Mouse (Mus musculus) heart, postnatal 25 days (tissue): ENCODE results near the gene Cenpp. TPM values are rescaled to one million over a fixed set of nuclear protein-coding genes. Genes with fewer than 3 reads are reported as not detected.

Experiments used
- DNase-seq: peaks from one replicate; pipeline ENCODE4 v3.0.0; 2022; ENCODE audit warnings: low spot score
- intact Hi-C: fragments of 180-260 bp; cut with DNase I; formaldehyde crosslinking; loops from one replicate; pipeline ENCODE4 v1.15.1; 2025
- total RNA-seq, 2 experiments: library from RNA; stranded (reverse); gene quantifications; 2 replicates each; pipeline ENCODE4 v1.2.3; 2021

Gene Cenpp
- total RNA-seq, 2 experiments from 2014 or later = 1.8 to 2.4 TPM

- intact Hi-C loops = loop anchor here (5.0 kb wide), 1 partner anchor 74 kb away; no protein-coding TSS in a partner anchor
- DNase-seq = peak; percentile 9
These were observed 106.1 kb downstream of the Cenpp start for GRCm38 (mm10) chr13:49546517-49546916.

- no peak for DNase-seq
These were observed 106.9 kb downstream of the Cenpp start for GRCm38 (mm10) chr13:49545646-49546045.

GRCm38 (mm10) chr13:49544279-49544678 is 108.3 kb downstream of the Cenpp start, which contains the start of gene Aspn:
Gene Aspn (plus strand): TSS chr13:49544443.
- no peak for DNase-seq
- intact Hi-C loops = no loop called here

More at GRCm38 (mm10) chr13:49545646-49546045, 106.9 kb downstream of the Cenpp start:
- intact Hi-C loops = loop anchor here (5.0 kb wide), 1 partner anchor 73 kb away; no protein-coding TSS in a partner anchor

- intact Hi-C loops = no loop called here
- DNase-seq = no peak
These were observed 113.9 kb downstream of the Cenpp start for GRCm38 (mm10) chr13:49538693-49539092.

- no peak for DNase-seq
- intact Hi-C loops = no loop called here
These were observed 115.6 kb downstream of the Cenpp start for GRCm38 (mm10) chr13:49536946-49537345.

GRCm38 (mm10) chr13:49530636-49531035 is 121.9 kb downstream of the Cenpp start:
- intact Hi-C loops = no loop called here
- no peak for DNase-seq

GRCm38 (mm10) chr13:49526235-49526634 is 126.3 kb downstream of the Cenpp start:
- DNase-seq = no peak
- intact Hi-C loops = no loop called here

- no peak for DNase-seq
- intact Hi-C loops = loop anchor here (5.0 kb wide), 1 partner anchor 66 kb away; no protein-coding TSS in a partner anchor
These were observed 133.8 kb downstream of the Cenpp start for GRCm38 (mm10) chr13:49518761-49519160.

GRCm38 (mm10) chr13:49507176-49507575 is 145.4 kb downstream of the Cenpp start:
- DNase-seq = no peak
- intact Hi-C loops = loop anchor here (10.0 kb wide), 1 partner anchor 162 kb away; the partner anchor contains the start of gene Bicd2

- no peak for DNase-seq
- intact Hi-C loops = loop anchor here (10.0 kb wide), 1 partner anchor 161 kb away; the partner anchor contains the start of gene Bicd2
These were observed 146.8 kb downstream of the Cenpp start for GRCm38 (mm10) chr13:49505776-49506175.

- no peak for DNase-seq
- intact Hi-C loops = loop anchor here (10.0 kb wide), 1 partner anchor 160 kb away; the partner anchor contains the start of gene Bicd2
These were observed 148.1 kb downstream of the Cenpp start, which contains the start of gene Ecm2 for GRCm38 (mm10) chr13:49504510-49504909. Gene Ecm2 (plus strand): TSS chr13:49504810.

- intact Hi-C loops = no loop called here
- DNase-seq = no peak
These were observed 159.9 kb downstream of the Cenpp start, which contains the start of gene Tes3-ps for GRCm38 (mm10) chr13:49492376-49493368. Gene Tes3-ps (plus strand): TSS chr13:49493318.

GRCm38 (mm10) chr13:49485388-49485787 is 167.2 kb downstream of the Cenpp start:
- intact Hi-C loops = no loop called here

GRCm38 (mm10) chr13:49480551-49480950 is 172.0 kb downstream of the Cenpp start:
- DNase-seq = no peak
- intact Hi-C loops = loop anchor here (1.0 kb wide), 1 partner anchor 21 kb away; no protein-coding TSS in a partner anchor

More at GRCm38 (mm10) chr13:49485388-49485787, 167.2 kb downstream of the Cenpp start:
- DNase-seq = no peak

GRCm38 (mm10) chr13:49480057-49480456 is 172.5 kb downstream of the Cenpp start:
- intact Hi-C loops = loop anchor here (1.0 kb wide), 1 partner anchor 21 kb away; no protein-coding TSS in a partner anchor
- peak; percentile 85 for DNase-seq

GRCm38 (mm10) chr13:49479399-49479798 is 173.2 kb downstream of the Cenpp start:
- intact Hi-C loops = no loop called here
- DNase-seq = peak; percentile 31

- DNase-seq = no peak
- intact Hi-C loops = no loop called here
These were observed 173.7 kb downstream of the Cenpp start for GRCm38 (mm10) chr13:49478851-49479374.

- intact Hi-C loops = no loop called here
- no peak for DNase-seq
These were observed 174.7 kb downstream of the Cenpp start for GRCm38 (mm10) chr13:49477887-49478286.

GRCm38 (mm10) chr13:49472676-49473005 is 179.9 kb downstream of the Cenpp start:
- DNase-seq = no peak
- intact Hi-C loops = loop anchor here (5.0 kb wide), 1 partner anchor 75 kb away; no protein-coding TSS in a partner anchor
